Mouse (Mus musculus) natural killer cell, adult 2 months (primary cell): Measurements from ENCODE around the gene Psip1.

Experiments
- DNase-seq, 2 experiments: peaks; one replicate each; pipeline ENCODE4 v3.0.0; 2022; ENCODE audit warnings: low spot score in 2 of 2

Gene Psip1

GRCm38 (mm10) chr4:83417820-83418186 lies 68.5 kb downstream of the Psip1 start:
- no peak for DNase-seq

GRCm38 (mm10) chr4:83417160-83417819 lies 69.0 kb downstream of the Psip1 start, which contains the start of gene Snapc3:
Gene Snapc3 (plus strand): TSS chr4:83417724.
- peak; percentile 91 to 92 for DNase-seq

- no peak for DNase-seq
Observed at GRCm38 (mm10) chr4:83414241-83414824, 71.9 kb downstream of the Psip1 start.

GRCm38 (mm10) chr4:83412060-83412459 lies 74.2 kb downstream of the Psip1 start:
- no peak for DNase-seq

DNA sequence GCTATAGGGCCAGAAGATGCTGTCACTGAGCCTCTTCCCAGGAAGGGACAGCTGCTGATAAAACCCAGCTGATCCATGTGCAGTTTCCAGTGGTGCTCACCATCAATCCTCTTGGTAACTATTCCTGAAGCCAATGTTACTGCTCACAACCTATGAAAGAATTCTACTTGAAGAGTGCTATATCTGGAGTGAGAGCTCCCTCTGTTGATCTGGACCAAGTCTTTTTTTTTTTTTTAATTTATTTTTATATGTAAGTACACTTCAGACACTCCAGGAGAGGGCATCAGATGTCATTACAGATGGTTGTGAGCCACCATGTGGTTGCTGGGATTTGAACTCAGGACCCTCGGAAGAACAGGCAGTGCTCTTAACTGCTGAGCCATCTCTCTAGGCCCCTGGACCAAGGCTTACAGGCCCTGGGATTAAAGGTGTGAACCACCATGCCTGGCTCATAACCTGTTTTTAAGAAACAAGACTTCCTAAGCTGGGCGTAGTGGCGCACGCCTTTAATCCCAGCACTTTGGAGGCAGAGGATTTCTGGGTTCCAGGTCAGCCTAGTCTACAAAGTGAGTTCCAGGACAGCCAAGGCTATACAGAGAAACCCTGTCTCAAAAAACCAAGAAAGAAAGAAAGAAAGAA lies 76.3 kb downstream of the Psip1 start:
- DNase-seq, result no peak

GRCm38 (mm10) chr4:83407688-83408087 lies 78.6 kb downstream of the Psip1 start:
- DNase-seq, result no peak
